Mouse (Mus musculus) hindbrain, embryonic 16.5 days (tissue): ENCODE data around the gene Ankrd44. TPM values are rescaled to one million over a fixed set of nuclear protein-coding genes. Genes with fewer than 3 reads are reported as not detected.

ENCODE experiments used
- ATAC-seq: fragments of 200-750 bp; cut with Nextera tagmentation; 2 replicates; pipeline ENCODE4 v1.8.0; 2017; ENCODE audit warnings: moderate TSS enrichment, moderate library complexity
- H3K27ac ChIP-seq: fragments of 300-500 bp; sonication (generic); 2 replicates; pipeline ENCODE4 v1.5.1; 2014; ENCODE audit warnings: low read depth, mild to moderate bottlenecking, control low read depth, low read length, moderate library complexity
- H3K27me3 ChIP-seq: fragments of 300-500 bp; sonication (generic); replicated peaks from 2 replicates; pipeline ENCODE4 v1.6.1; 2014; ENCODE audit warnings: low read length; ENCODE audit not compliant: control insufficient read depth, insufficient read depth
- H3K36me3 ChIP-seq: fragments of 300-500 bp; sonication (generic); 2 replicates; pipeline ENCODE4 v1.6.1; 2014; ENCODE audit warnings: mild to moderate bottlenecking, low read length, moderate library complexity, mixed read lengths; ENCODE audit not compliant: control insufficient read depth, insufficient read depth
- H3K4me1 ChIP-seq: fragments of 300-500 bp; sonication (generic); 2 replicates; pipeline ENCODE4 v1.6.1; 2014; ENCODE audit warnings: low read depth, low read length; ENCODE audit not compliant: control insufficient read depth, insufficient read depth
- H3K4me2 ChIP-seq: fragments of 300-500 bp; sonication (generic); 2 replicates; pipeline ENCODE4 v1.6.1; 2014; ENCODE audit warnings: mild to moderate bottlenecking, low read length, control low read depth, moderate library complexity
- H3K4me3 ChIP-seq: fragments of 300-500 bp; sonication (generic); 2 replicates; pipeline ENCODE4 v1.5.1; 2014; ENCODE audit warnings: mild to moderate bottlenecking, low read length, control low read depth, moderate library complexity
- H3K9ac ChIP-seq: fragments of 300-500 bp; sonication (generic); 2 replicates; pipeline ENCODE4 v1.6.1; 2014; ENCODE audit warnings: low read depth, mild to moderate bottlenecking, control low read depth, low read length, moderate library complexity
- H3K9me3 ChIP-seq: fragments of 300-500 bp; sonication (generic); 2 replicates; pipeline ENCODE4 v1.6.1; 2014; ENCODE audit warnings: mild to moderate bottlenecking, low read length, moderate library complexity; ENCODE audit not compliant: control insufficient read depth
- WGBS: fragments of 180-500 bp; shearing (Covaris S2); extraction: QIAGEN DNeasy Blood & Tissue Kit; methylation state at CpG from one replicate; pipeline ENCODE4 v1.1.7; 2014; 5-methylcytosine and 5-hydroxymethylcytosine counted together
- polyA plus RNA-seq: library from polyadenylated mRNA; unstranded; fragments of >200 nt; fragmentation: Nextera tagmentation; extraction: Ambion mirVana; gene quantifications from 2 replicates; pipeline ENCODE4 v1.2.1, GENCODE M21; 2015

Gene Ankrd44
- polyA plus RNA-seq, 1 experiment from 2014 or later: 19.5 TPM

GRCm38 (mm10) chr1:54658558-54658957 lies 267.6 kb downstream of the Ankrd44 start:
- Histone ChIP-seq H3K9me3 (no peaks in the 10 kb centered on the region), H3K4me1 (no peaks in the 10 kb centered on the region)
- no peak for ATAC-seq

DNA sequence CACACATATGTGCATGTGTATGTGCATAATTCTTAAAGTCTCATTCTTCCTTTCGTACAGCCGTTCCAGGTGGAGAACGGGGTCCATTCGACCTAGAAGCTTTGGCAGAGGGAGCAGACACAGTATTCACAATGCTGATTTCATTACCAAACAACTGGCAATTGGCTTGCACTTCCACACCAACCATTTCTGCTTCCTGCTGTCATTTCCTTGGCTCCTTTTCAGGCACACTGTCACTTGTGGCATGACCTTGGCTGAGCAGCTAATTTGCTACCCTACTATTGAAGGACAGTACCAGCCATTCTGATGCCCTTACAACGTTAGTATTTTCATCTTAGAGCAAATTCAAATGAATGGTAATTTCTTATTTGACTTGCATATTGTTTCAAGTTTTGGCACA lies 277.9 kb downstream of the Ankrd44 start:
- Histone ChIP-seq H3K36me3 (peaks cover 1% of the 10 kb centered on the region; the same call in 1 of the 2 replicates), H3K4me3 (no peak overlapping the region), H3K4me2 (no peak overlapping the region), H3K4me1 (no peaks in the 10 kb centered on the region; the same call in 1 of the 2 replicates), H3K9ac (no peak overlapping the region), H3K27me3 (no peaks in the 10 kb centered on the region), H3K27ac (no peak overlapping the region), H3K9me3 (no peaks in the 10 kb centered on the region)
- no peak for ATAC-seq
- 76% methylated on average over 5 of the region's 5 CpGs for WGBS

More at GRCm38 (mm10) chr1:54658558-54658957, 267.6 kb downstream of the Ankrd44 start:
- Histone ChIP-seq H3K27me3 (no peaks in the 10 kb centered on the region), H3K4me3 (no peak overlapping the region), H3K36me3 (peaks cover 6% of the 10 kb centered on the region; the same call in 1 of the 2 replicates), H3K9ac (no peak overlapping the region), H3K27ac (no peak overlapping the region), H3K4me2 (no peak overlapping the region)
- 91% methylated on average over 4 of the region's 4 CpGs for WGBS

- peak; percentile 64; the same call in 1 of the 2 replicates for ATAC-seq
- Histone ChIP-seq H3K27me3 (no peaks in the 10 kb centered on the region), H3K9ac (no peak overlapping the region), H3K27ac (no peak overlapping the region), H3K4me1 (no peaks in the 10 kb centered on the region; the same call in 1 of the 2 replicates), H3K36me3 (no peaks in the 10 kb centered on the region), H3K4me3 (no peak overlapping the region), H3K4me2 (no peak overlapping the region), H3K9me3 (no peaks in the 10 kb centered on the region)
- WGBS: 51% methylated on average over 3 of the region's 3 CpGs
Observed at GRCm38 (mm10) chr1:54647335-54647745, 278.8 kb downstream of the Ankrd44 start.

DNA sequence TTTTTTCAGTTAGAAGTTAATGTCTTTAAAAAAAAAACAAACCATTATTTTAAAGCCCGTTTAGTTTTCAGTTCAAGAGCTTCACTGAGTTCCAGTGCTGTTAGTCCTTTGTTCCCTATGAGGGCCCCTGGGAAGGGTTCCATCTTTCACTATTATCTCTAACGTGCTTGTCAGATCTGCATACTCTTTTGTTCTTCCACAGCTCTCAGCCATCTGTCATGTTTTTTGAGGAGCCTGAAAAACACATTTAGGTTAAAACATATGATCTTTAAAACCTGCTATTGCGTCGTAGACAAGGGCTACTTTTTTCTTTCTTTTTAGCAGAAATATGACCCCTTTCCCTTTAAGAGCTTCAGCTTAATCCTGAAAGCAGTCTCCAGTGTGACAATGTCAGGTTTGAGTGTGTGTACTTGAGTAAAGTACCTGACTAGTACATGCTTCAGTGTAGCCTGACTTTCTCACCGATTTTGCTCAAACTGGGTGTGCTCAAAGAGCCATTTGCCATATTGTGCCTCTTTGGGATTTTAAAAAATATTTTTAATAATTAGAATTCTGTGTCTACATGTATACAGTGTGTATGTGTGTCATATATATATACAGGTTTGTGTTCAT lies 285.9 kb downstream of the Ankrd44 start:
- H3K9me3 ChIP-seq: no peaks in the 10 kb centered on the region
- peaks cover 4% of the 10 kb centered on the region for H3K4me1 ChIP-seq
- H3K27ac ChIP-seq: peak overlapping the region; percentile 59
- WGBS: 25% methylated on average over 5 of the region's 5 CpGs
- peak overlapping the region; percentile 15; the same call in 1 of the 2 replicates for H3K4me2 ChIP-seq
- no peaks in the 10 kb centered on the region for H3K36me3 ChIP-seq
- no peak overlapping the region for H3K4me3 ChIP-seq
- no peak overlapping the region; the same call in 1 of the 2 replicates for H3K9ac ChIP-seq
- ATAC-seq: peak; percentile 74
- no peaks in the 10 kb centered on the region for H3K27me3 ChIP-seq

GRCm38 (mm10) chr1:54639506-54640078 lies 286.6 kb downstream of the Ankrd44 start:
- Histone ChIP-seq H3K27me3 (no peaks in the 10 kb centered on the region), H3K4me2 (no peak overlapping the region), H3K4me3 (no peak overlapping the region), H3K9me3 (no peaks in the 10 kb centered on the region), H3K27ac (peak overlapping the region; percentile 59; the same call in 1 of the 2 replicates), H3K9ac (no peak overlapping the region; the same call in 1 of the 2 replicates), H3K4me1 (peaks cover 4% of the 10 kb centered on the region), H3K36me3 (no peaks in the 10 kb centered on the region)
- ATAC-seq: peak; percentile 54
- 39% methylated on average over 6 of the region's 6 CpGs for WGBS

GRCm38 (mm10) chr1:54639076-54639475 lies 287.1 kb downstream of the Ankrd44 start:
- peaks cover 4% of the 10 kb centered on the region for H3K4me1 ChIP-seq
- WGBS: 98% methylated on average over 2 of the region's 2 CpGs
- H3K9ac ChIP-seq: no peak overlapping the region
- H3K36me3 ChIP-seq: no peaks in the 10 kb centered on the region
- no peaks in the 10 kb centered on the region for H3K27me3 ChIP-seq
- no peak overlapping the region for H3K27ac ChIP-seq
- H3K9me3 ChIP-seq: no peaks in the 10 kb centered on the region
- no peak overlapping the region for H3K4me2 ChIP-seq
- peak; percentile 62; the same call in 1 of the 2 replicates for ATAC-seq
- no peak overlapping the region for H3K4me3 ChIP-seq

DNA sequence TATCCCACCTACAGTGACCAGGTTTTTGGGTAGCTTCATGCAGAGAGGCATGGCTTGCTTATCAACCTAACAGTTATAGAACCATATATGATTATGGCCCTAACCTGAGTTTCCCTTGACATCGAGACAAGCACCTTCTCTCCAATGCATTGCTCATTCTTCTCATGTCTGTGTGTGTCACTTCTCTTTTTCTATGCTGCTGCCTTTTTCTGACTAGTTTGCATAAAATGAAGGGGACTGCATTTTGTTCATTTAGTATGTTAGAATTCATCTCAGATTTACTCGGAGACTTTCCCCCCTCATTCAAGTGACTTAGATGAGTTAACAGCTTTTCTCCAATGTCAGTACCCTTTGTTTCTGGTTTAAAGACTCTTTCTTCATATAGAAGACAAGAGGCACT lies 288.8 kb downstream of the Ankrd44 start:
- Histone ChIP-seq H3K36me3 (no peaks in the 10 kb centered on the region), H3K4me3 (no peak overlapping the region), H3K4me2 (no peak overlapping the region), H3K9me3 (no peaks in the 10 kb centered on the region), H3K27me3 (no peaks in the 10 kb centered on the region), H3K4me1 (peaks cover 4% of the 10 kb centered on the region), H3K27ac (no peak overlapping the region), H3K9ac (no peak overlapping the region)
- ATAC-seq: no peak
- 87% methylated on average over 2 of the region's 2 CpGs for WGBS

GRCm38 (mm10) chr1:54629106-54629505 lies 297.1 kb downstream of the Ankrd44 start:
- Histone ChIP-seq H3K27ac (no peak overlapping the region), H3K4me3 (no peak overlapping the region), H3K9ac (no peak overlapping the region), H3K9me3 (no peaks in the 10 kb centered on the region), H3K36me3 (no peaks in the 10 kb centered on the region), H3K4me1 (no peaks in the 10 kb centered on the region), H3K4me2 (no peak overlapping the region), H3K27me3 (no peaks in the 10 kb centered on the region)
- WGBS: 41% methylated on average over 1 of the region's 1 CpGs
- no peak for ATAC-seq

DNA sequence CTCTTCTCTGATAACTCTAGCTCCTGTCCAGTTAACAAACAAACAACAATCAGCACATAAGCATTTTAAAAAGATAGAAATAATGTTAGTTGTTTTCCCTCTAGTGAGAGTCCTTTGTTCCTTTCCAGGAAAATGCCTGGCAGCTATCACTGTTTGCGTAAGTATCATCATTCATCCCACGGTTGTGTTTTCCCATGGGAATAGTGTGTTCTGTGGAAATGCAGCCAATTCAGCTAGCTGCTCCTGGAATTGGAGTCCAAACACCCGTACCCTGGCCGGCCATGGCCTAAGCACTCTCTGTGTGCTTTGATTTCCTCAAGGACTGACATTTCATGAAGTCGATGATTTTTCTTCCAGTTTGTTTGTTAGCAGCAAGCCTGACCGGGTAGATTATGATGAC lies 311.2 kb downstream of the Ankrd44 start:
- ATAC-seq: no peak
- 78% methylated on average over 6 of the region's 6 CpGs for WGBS
- H3K9ac ChIP-seq: no peak overlapping the region
- no peaks in the 10 kb centered on the region for H3K36me3 ChIP-seq
- no peak overlapping the region for H3K4me3 ChIP-seq
- no peaks in the 10 kb centered on the region for H3K9me3 ChIP-seq
- no peak overlapping the region for H3K4me2 ChIP-seq
- no peaks in the 10 kb centered on the region for H3K4me1 ChIP-seq
- no peak overlapping the region for H3K27ac ChIP-seq
- H3K27me3 ChIP-seq: no peaks in the 10 kb centered on the region
